Mouse (Mus musculus) midbrain, embryonic 12.5 days (tissue): ENCODE data around the gene Ncan. TPM values are rescaled to one million over a fixed set of nuclear protein-coding genes. Genes with fewer than 3 reads are reported as not detected.

Experiments
- ATAC-seq: fragments of 200-750 bp; cut with Nextera tagmentation; 2 replicates; pipeline ENCODE4 v1.8.0; 2017; ENCODE audit warnings: low read depth, moderate TSS enrichment, moderate library complexity; ENCODE audit not compliant: low FRiP score
- H3K27ac ChIP-seq: fragments of 300-500 bp; sonication (generic); replicated peaks from 2 replicates; pipeline ENCODE4 v1.5.1; 2016; ENCODE audit warnings: mild to moderate bottlenecking
- H3K27me3 ChIP-seq: fragments of 300-500 bp; sonication (generic); 2 replicates; pipeline ENCODE4 v1.6.1; 2016; ENCODE audit warnings: mild to moderate bottlenecking
- H3K36me3 ChIP-seq: fragments of 300-500 bp; sonication (generic); 2 replicates; pipeline ENCODE4 v1.6.1; 2016
- H3K4me1 ChIP-seq: fragments of 300-500 bp; sonication (generic); 2 replicates; pipeline ENCODE4 v1.6.1; 2016
- H3K4me2 ChIP-seq: fragments of 300-500 bp; sonication (generic); replicated peaks from 2 replicates; pipeline ENCODE4 v1.6.1; 2016; ENCODE audit warnings: mild to moderate bottlenecking, moderate library complexity
- H3K4me3 ChIP-seq: fragments of 300-500 bp; sonication (generic); 2 replicates; pipeline ENCODE4 v1.5.1; 2016; ENCODE audit warnings: mild to moderate bottlenecking
- H3K9ac ChIP-seq: fragments of 300-500 bp; sonication (generic); replicated peaks from 2 replicates; pipeline ENCODE4 v1.6.1; 2016; ENCODE audit warnings: mild to moderate bottlenecking, moderate library complexity
- H3K9me3 ChIP-seq: fragments of 300-500 bp; sonication (generic); 2 replicates; pipeline ENCODE4 v1.6.1; 2016; ENCODE audit warnings: mild to moderate bottlenecking
- WGBS: fragments of 180-500 bp; shearing (Covaris S2); methylation state at CpG from one replicate; pipeline ENCODE4 v1.1.7; 2016; 5-methylcytosine and 5-hydroxymethylcytosine counted together
- polyA plus RNA-seq: library from polyadenylated mRNA; unstranded; fragments of >200 nt; fragmentation: Nextera tagmentation; extraction: Ambion mirVana; gene quantifications from 2 replicates; pipeline ENCODE4 v1.2.1, GENCODE M21; 2016

Gene Ncan
- polyA plus RNA-seq, 1 experiment from 2014 or later, result 91.9 TPM

DNA sequence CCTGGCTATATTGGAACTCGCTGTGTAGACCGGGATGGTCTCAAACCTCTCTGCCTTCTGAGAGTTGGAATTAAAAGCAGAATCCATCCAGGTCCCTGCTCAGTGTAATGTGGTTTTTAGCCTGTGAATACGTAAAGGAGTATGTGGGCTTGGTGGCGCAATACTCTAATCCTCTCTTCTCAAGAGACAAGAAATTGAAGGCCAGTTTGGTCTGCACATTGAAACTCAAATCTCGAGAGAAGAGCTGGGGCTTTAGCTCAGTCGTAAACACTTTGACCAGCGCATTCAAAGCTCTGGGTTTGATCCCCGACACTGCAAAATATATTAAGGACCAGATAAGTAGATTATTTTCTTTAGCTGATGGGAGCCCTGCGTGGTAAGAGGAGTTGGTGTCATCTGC, 19.3 kb upstream of the Ncan start:
- Histone ChIP-seq H3K9me3 (no peaks in the 10 kb centered on the region), H3K4me3 (peak overlapping the region; percentile 66), H3K4me2 (peak overlapping the region; percentile 85), H3K4me1 (peaks cover 22% of the 10 kb centered on the region), H3K9ac (peak overlapping the region; percentile 82), H3K36me3 (peaks cover 48% of the 10 kb centered on the region), H3K27me3 (no peaks in the 10 kb centered on the region), H3K27ac (peak overlapping the region; percentile 74)
- ATAC-seq, result no peak
- WGBS, result 15% methylated on average over 9 of the region's 9 CpGs

DNA sequence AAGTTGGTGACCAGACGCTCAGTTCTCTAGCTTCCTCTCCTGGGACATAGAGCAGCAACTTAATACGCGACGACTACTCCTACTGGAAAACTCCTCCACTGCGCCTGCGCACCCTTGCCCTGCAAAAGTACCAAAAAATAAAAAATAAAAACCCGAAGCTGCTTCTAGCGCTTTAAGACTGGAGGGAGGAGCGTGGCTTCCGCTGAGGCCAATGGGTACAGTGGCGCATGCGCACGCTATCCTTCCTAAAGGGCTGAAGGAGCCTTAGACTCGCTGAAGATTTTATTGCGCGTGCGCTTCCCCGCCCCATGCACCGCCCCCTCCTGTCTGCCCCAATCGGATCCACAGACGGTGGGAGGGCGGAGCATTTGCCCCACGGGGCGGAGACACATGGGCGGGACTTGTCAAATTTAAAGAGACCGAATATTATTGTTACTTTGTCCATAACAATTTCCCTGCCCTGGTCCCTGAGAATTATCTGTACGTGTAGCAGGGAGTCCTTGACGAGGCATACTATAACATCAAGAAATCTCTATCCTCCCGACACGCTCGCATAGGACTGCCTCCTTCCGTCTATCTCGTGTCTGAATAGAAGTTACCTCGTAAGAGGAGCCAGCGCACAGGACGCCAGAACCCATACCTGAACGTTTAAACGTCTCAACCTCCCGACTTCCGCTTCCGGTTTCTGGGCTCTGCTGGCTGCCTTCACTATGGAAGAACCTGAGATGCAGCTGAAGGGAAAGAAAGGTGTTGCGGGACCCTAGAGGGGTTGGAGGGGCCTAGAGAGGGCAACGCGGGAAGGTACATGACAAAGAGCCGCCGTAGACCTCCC, 18.6 kb upstream of the Ncan start, which contains the start of the genes Rfxank, Borcs8 and Mef2b:
TSS of gene Rfxank (minus strand) at position 129 of the 832 bp plus-strand sequence.
TSS of gene Borcs8 (plus strand) at position 474 of the 832 bp plus-strand sequence.
TSS of gene Mef2b (plus strand) at position 686 of the 832 bp plus-strand sequence.
- Histone ChIP-seq H3K4me1 (peaks cover 22% of the 10 kb centered on the region), H3K27me3 (no peaks in the 10 kb centered on the region), H3K27ac (peak within 1 kb of the TSS; percentile 74), H3K4me3 (peak within 1 kb of the TSS; percentile 66), H3K4me2 (peak within 1 kb of the TSS; percentile 85), H3K9ac (peak within 1 kb of the TSS; percentile 82), H3K36me3 (peaks cover 48% of the 10 kb centered on the region), H3K9me3 (no peaks in the 10 kb centered on the region)
- under 1% methylated on average over 46 of the region's 46 CpGs for WGBS
- ATAC-seq, result peak; percentile 99

DNA sequence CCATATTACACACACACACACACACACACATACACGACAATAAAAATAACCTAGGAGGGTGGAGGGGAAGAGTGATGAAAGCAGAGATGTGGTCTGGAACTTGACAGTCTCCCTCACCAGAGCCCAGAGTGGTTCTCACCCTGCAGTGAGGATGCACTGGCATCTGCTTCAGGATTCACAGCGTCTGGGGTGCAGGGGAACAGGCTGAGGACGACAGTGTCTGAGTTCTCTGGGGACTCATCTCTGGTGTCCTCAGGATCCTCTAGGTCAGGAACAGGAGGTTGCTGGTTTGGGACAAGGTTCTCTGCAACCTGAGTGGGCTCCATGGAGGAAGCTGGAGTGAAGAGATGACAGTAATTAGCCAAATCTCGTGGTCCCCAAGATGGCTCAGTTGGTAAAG, 17.2 kb upstream of the Ncan start:
- no peaks in the 10 kb centered on the region for H3K9me3 ChIP-seq
- peak overlapping the region; percentile 66; the same call in 1 of the 2 replicates for H3K4me3 ChIP-seq
- H3K27ac ChIP-seq, result no peak overlapping the region
- peak overlapping the region; percentile 56; the same call in 1 of the 2 replicates for H3K9ac ChIP-seq
- 84% methylated on average over 4 of the region's 4 CpGs for WGBS
- peaks cover 46% of the 10 kb centered on the region for H3K36me3 ChIP-seq
- ATAC-seq, result no peak
- H3K27me3 ChIP-seq, result no peaks in the 10 kb centered on the region
- peak overlapping the region; percentile 85 for H3K4me2 ChIP-seq
- peaks cover 22% of the 10 kb centered on the region for H3K4me1 ChIP-seq

DNA sequence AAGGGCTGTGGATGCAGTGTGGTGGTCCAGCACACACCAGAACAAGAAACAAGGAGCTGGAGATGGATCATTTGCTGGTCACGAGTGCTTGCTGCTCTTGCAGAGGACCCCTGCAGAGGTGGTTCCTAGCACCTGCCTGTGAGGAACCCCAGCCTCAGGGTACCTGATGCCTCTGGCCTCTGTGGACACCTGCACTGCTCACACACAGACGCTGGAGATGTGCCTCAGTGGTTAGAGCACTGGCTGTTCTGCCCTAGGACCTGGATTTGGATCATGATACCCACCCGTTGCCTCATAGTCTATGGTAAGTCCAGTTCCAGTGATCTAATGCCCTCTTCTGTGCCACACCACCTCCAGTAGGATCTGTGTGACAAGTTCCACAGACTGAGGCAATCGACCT, 15.9 kb upstream of the Ncan start:
- Histone ChIP-seq H3K4me3 (no peak overlapping the region), H3K27ac (no peak overlapping the region), H3K9ac (no peak overlapping the region), H3K36me3 (peaks cover 45% of the 10 kb centered on the region), H3K4me2 (no peak overlapping the region), H3K9me3 (no peaks in the 10 kb centered on the region), H3K4me1 (peaks cover 28% of the 10 kb centered on the region), H3K27me3 (no peaks in the 10 kb centered on the region)
- 85% methylated on average over 4 of the region's 4 CpGs for WGBS
- ATAC-seq, result no peak

DNA sequence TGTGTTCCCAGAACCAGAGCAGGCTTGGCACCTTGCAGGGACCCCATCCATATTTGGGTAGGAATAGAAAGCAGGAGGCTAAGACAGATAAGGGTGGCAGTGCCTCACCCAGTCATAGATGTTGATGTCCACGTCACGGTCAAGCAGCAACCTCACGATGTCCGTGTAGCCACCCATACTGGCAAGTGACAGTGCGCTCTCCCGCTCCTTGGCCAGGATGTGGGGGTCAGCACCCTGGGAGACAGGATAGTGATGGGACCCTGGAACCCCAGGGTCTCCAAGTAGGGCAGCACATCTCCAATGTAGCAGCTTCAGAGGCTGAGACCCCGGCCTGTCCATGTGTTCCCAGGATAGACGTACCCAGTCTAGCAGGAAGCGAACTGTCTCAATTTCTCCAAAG, 14.3 kb upstream of the Ncan start:
- peaks cover 23% of the 10 kb centered on the region for H3K4me1 ChIP-seq
- 88% methylated on average over 9 of the region's 9 CpGs for WGBS

DNA sequence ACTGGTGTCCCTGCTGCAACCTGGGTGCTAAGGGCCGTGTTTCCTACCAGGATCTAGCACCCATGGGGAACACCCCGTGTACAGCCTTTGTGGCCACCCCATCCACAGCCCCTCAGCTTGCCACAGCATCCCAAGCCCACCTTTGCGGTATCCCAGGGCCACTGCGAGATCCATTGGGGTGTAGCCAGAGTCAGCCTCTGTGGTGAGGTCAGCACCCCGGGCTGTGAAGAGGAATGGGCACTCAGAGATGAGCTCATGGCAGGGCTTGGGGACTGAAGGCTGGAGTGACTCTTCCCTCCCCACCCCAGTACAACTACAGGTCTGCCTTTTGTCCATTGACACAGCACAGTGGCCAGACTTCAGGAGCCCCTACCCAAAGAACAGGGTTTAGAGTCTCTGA, 13.4 kb upstream of the Ncan start:
- H3K4me3 ChIP-seq, result no peak overlapping the region
- no peak overlapping the region for H3K27ac ChIP-seq
- no peak for ATAC-seq
- 83% methylated on average over 5 of the region's 5 CpGs for WGBS
- no peaks in the 10 kb centered on the region for H3K9me3 ChIP-seq
- no peak overlapping the region for H3K4me2 ChIP-seq
- peaks cover 45% of the 10 kb centered on the region for H3K36me3 ChIP-seq
- no peak overlapping the region for H3K9ac ChIP-seq
- no peaks in the 10 kb centered on the region for H3K27me3 ChIP-seq
- H3K4me1 ChIP-seq, result peaks cover 23% of the 10 kb centered on the region

More for the DNA sequence above, 14.3 kb upstream of the Ncan start:
- Histone ChIP-seq H3K27ac (no peak overlapping the region), H3K9ac (no peak overlapping the region), H3K4me2 (no peak overlapping the region), H3K27me3 (no peaks in the 10 kb centered on the region), H3K9me3 (no peaks in the 10 kb centered on the region), H3K36me3 (peaks cover 45% of the 10 kb centered on the region), H3K4me3 (no peak overlapping the region)
- no peak for ATAC-seq

DNA sequence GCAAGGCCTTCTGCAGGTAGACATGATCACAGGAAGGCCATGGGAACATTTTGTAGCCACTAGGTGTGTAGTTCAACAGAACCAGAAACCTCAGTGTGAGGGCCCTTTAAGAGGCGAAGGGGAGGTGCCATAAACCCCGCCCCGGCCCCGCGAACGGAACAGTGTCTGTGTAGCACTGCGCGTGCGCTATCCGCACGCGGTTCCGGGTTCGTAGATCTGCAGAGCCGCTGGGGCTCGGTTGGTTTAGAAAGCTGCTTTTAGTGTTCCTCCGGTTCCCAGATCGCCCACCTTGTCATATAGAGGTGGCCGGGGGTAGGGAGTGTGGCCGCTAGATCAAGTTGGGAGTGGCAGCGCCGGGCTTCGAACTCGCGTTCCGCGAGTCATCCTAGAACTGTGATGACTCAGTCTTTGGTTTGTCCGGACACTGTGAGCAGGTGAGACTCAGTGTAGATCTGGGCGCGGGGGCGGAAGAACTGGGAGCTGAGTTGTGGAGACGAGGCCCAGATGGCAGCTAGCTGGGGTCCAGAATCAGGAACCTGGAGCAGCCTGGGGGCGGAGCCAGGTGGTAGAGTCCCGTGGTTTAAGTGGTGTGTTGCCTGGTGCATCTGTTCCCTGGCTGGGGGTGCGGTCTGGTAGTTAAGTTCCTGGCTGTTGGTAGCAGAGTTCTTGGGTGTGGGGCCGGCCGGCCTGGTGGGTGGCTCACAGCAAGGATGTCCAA, 10.7 kb upstream of the Ncan start, which contains the start of gene Nr2c2ap:
TSS of gene Nr2c2ap (plus strand) at position 168 of the 718 bp plus-strand sequence.
- Histone ChIP-seq H3K4me3 (peak within 1 kb of the TSS; percentile 74), H3K9me3 (no peaks in the 10 kb centered on the region), H3K36me3 (peaks cover 41% of the 10 kb centered on the region), H3K27me3 (no peaks in the 10 kb centered on the region), H3K27ac (0 out of 2 replicates have a peak within 1 kb of the TSS, but pooled peaks have one; percentile 35), H3K4me2 (peak within 1 kb of the TSS; percentile 86), H3K9ac (peak within 1 kb of the TSS; percentile 66), H3K4me1 (peaks cover 12% of the 10 kb centered on the region)
- ATAC-seq, result peak; percentile 84
- 2% methylated on average over 37 of the region's 37 CpGs for WGBS

DNA sequence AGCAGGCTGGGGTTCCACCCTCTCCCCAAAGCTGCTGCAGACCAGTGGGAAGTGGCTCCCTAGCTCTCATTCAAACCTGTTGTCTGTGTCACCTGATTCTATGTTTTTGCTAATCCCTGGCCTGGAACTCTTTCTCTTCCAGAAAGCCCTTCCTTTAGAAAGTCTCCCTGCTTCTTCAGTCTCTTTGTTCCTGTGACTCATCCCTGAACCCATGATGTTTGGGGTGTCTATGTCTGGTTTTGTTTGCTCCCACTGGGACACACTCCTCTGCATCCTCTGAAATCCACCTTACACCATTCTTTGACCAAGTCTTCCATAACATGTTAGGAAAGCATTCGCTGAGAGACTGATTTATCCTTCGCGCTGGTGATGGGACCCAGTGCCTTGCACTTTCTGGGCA, 9.4 kb upstream of the Ncan start:
- Histone ChIP-seq H3K4me1 (peaks cover 12% of the 10 kb centered on the region), H3K9ac (no peak overlapping the region), H3K4me3 (no peak overlapping the region), H3K9me3 (no peaks in the 10 kb centered on the region), H3K4me2 (no peak overlapping the region), H3K36me3 (peaks cover 28% of the 10 kb centered on the region), H3K27me3 (peaks cover 1% of the 10 kb centered on the region; the same call in 1 of the 2 replicates), H3K27ac (no peak overlapping the region)
- no peak for ATAC-seq
- 82% methylated on average over 3 of the region's 3 CpGs for WGBS

DNA sequence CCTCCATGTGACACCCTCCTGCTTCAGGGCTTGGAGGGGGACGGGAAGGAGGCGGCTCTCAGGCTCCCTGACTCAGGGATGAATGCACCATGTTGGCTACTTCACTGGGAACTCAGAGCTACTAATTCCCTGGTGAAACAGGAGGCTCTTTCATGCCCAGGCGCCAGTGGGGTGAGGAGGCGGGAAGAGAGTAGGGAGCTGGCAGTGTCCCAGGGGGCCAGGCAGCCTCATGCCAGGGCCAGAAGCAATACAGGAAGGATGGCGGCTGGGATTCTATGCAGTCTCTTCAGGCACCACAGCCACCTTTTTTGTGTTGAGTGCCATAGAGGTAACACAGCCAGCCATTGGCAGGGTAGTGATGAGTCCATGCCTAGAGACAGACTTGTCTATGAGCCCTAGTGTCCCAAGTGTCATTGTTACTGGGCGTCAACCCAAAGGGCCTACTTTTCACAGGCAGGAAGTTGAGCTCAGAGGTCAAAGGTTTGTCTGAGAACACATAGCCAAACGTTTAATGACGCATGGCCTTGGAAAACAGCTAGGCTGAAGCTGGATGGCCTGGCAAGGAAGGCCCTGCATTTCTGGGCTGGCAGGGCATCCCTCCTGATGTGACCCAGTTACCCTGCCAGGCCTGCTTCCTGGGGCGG, 8.8 kb upstream of the Ncan start:
- Histone ChIP-seq H3K4me1 (peaks cover 12% of the 10 kb centered on the region), H3K27me3 (peaks cover 7% of the 10 kb centered on the region; the same call in 1 of the 2 replicates), H3K27ac (no peak overlapping the region), H3K4me2 (no peak overlapping the region), H3K36me3 (peaks cover 22% of the 10 kb centered on the region), H3K9ac (no peak overlapping the region), H3K4me3 (no peak overlapping the region), H3K9me3 (no peaks in the 10 kb centered on the region)
- 69% methylated on average over 9 of the region's 9 CpGs for WGBS
- ATAC-seq, result no peak

DNA sequence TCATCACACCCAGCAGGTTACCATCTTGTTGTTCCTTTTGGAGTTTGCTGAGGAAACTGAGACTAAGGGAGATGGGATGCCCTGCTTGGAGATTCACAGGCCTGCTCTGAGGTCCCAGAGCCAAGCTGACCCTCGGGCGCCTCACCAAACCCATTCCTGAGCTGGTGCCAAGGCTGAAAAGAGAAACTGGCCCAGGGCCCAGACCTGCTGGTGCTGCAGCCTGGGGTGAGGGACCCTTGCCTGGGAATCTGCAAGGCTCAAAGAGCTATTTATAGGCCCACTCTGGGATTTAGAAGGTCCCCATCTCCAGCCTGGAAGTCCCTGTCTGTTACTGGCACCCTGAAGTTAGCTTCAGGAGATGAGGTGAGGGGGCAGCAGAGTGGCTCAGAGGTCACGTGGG, 7.8 kb upstream of the Ncan start:
- ATAC-seq, result no peak
- Histone ChIP-seq H3K27ac (no peak overlapping the region), H3K27me3 (peaks cover 13% of the 10 kb centered on the region; the same call in 1 of the 2 replicates), H3K36me3 (peaks cover 13% of the 10 kb centered on the region; the same call in 1 of the 2 replicates), H3K9me3 (no peaks in the 10 kb centered on the region), H3K4me3 (no peak overlapping the region), H3K9ac (no peak overlapping the region), H3K4me2 (no peak overlapping the region), H3K4me1 (peaks cover 12% of the 10 kb centered on the region)
- WGBS, result 87% methylated on average over 3 of the region's 3 CpGs

DNA sequence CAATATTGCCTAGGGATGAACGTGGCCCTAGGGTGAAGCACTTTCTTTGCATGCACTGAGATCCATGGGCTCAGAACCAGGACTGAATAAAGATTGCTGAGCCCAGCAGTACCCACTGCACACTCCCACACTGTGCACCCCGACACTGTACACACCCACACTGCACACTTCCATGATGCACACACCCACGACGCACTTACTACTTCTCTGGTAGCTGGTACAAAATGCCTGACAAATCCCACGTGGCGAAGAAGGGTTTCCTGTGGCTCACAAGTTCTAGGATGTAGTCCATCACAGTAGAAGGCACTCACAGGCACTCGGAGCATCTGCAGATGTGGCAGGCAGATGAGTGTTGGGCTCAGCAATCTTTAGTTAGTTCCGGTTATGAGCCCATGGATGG, 4.3 kb upstream of the Ncan start:
- no peaks in the 10 kb centered on the region for H3K9me3 ChIP-seq
- H3K27ac ChIP-seq, result no peak overlapping the region
- H3K9ac ChIP-seq, result no peak overlapping the region
- H3K36me3 ChIP-seq, result no peaks in the 10 kb centered on the region
- peaks cover 6% of the 10 kb centered on the region; the same call in 1 of the 2 replicates for H3K4me1 ChIP-seq
- no peak overlapping the region for H3K4me3 ChIP-seq
- H3K4me2 ChIP-seq, result no peak overlapping the region
- H3K27me3 ChIP-seq, result peaks cover 13% of the 10 kb centered on the region; the same call in 1 of the 2 replicates
- WGBS, result 68% methylated on average over 8 of the region's 8 CpGs
- no peak for ATAC-seq
